Mouse (Mus musculus): ENCODE measurements around the gene Eef1akmt1. TPM values are rescaled to one million over a fixed set of nuclear protein-coding genes. Genes with fewer than 3 reads are reported as not detected.

Eef1akmt1 gene
- total and polyA plus RNA-seq, 3 experiments, result 32.4 to 34.0 (median 33.8) TPM

DNA sequence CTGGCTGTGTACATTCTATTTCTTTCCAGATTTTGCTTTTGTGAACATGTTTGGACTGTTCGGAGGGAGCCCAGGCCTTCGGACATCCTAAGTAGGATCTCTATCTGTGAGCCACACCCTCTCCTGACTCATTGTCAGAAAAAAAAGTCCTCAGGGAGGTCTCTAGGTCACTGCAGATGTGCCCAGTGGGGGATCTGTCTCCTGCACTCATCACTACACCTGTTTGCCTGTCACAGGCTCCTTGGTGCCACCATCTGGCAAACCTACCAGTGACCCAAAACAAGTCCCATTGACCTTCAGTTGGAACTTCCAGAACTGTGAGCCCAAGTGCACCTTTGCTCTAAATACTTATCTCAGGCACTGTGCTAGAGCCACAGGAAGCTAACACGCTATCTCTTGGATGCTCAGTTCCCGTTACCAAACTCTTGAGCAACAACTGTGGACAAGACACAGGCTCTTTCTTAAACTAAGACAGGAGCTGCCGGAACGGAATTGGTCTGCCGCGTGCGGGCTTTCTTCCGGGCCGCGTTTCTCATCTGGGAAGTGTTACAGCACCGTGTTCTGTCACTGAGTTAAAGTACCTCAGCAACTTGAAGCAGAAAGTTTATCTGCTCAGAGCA lies 27.9 kb downstream of the Eef1akmt1 start:
- Histone ChIP-seq H3K27me3 (ENCODE audit: control insufficient read depth, insufficient read depth, low read length) (no peaks in the 10 kb centered on the region), H3K36me3 (ENCODE audit: control insufficient read depth, insufficient read depth, low read length) (no peaks in the 10 kb centered on the region), H3K4me1 (ENCODE audit: control insufficient read depth, insufficient read depth, low read length) (peaks cover 1% of the 10 kb centered on the region), H3K79me2 (replicated peaks; ENCODE audit: control insufficient read depth, insufficient read depth, low read length) (no peaks in the 10 kb centered on the region), H3K4me3 (no peak overlapping the region), H3K27ac (no peak overlapping the region), H3K9ac (ENCODE audit: low read depth, low read length) (no peak overlapping the region)
- intact Hi-C loops (cut with DNase I), result no loop called here
- WGBS, result 80% methylated on average over 13 of the region's 13 CpGs
- TF ChIP-seq POLR2A (IDR thresholded peaks at IDR 0.05; ENCODE audit: insufficient read depth, low read depth, low read length) (no peak), EP300 (IDR thresholded peaks at IDR 0.05; ENCODE audit: insufficient read depth, low read depth, low read length) (no peak), CTCF (IDR thresholded peaks at IDR 0.05) (no peak)
- DNase-seq, result no peak

DNA sequence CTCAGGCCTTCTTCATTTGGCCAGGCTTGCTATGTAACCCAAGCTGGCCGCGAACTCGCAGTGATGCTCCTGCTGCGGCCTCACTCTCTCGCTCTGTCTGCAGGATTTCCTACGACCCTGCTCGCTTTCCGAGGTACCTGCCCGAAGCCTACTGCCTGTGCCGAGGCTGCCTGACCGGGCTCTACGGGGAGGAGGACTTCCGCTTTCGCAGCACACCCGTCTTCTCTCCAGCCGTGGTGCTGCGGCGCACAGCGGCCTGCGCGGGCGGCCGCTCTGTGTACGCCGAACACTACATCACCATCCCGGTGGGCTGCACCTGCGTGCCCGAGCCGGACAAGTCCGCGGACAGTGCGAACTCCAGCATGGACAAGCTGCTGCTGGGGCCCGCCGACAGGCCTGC lies 29.2 kb downstream of the Eef1akmt1 start:
- Histone ChIP-seq H3K4me1 (ENCODE audit: control insufficient read depth, insufficient read depth, low read length) (peaks cover 8% of the 10 kb centered on the region), H3K4me3 (no peak overlapping the region), H3K79me2 (replicated peaks; ENCODE audit: control insufficient read depth, insufficient read depth, low read length) (no peaks in the 10 kb centered on the region), H3K9ac (ENCODE audit: low read depth, low read length) (no peak overlapping the region; the same call in 1 of the 2 replicates), H3K27ac (no peak overlapping the region), H3K36me3 (ENCODE audit: control insufficient read depth, insufficient read depth, low read length) (no peaks in the 10 kb centered on the region), H3K27me3 (ENCODE audit: control insufficient read depth, insufficient read depth, low read length) (no peaks in the 10 kb centered on the region)
- DNase-seq, result peak in 1 of 2 experiments; percentile 11
- intact Hi-C loops (cut with DNase I), result no loop called here
- 68% methylated on average over 34 of the region's 34 CpGs for WGBS
- TF ChIP-seq CTCF (IDR thresholded peaks at IDR 0.05), result no peak
- no peak for TF ChIP-seq POLR2A (IDR thresholded peaks at IDR 0.05; ENCODE audit: insufficient read depth, low read depth, low read length)
- TF ChIP-seq EP300 (IDR thresholded peaks at IDR 0.05; ENCODE audit: insufficient read depth, low read depth, low read length), result no peak

DNA sequence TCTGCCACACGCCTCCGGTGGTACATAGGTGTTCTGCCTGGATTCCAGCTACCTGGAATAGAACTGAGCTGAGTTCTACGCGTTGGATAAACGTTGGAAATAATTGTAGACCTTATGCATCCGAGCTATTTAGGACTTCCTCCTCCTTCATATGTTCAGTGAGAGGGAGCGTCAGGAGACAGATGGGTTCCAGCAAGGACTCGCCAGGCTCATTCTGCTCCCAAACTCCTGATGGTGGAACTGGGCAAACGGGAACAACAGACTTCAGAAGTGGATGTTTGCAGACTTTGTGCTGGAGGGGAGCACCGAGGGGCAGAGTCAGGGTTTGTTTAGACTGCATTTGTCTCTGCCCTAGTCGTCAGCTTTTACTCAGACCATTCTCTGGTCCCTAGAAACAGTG lies 30.7 kb downstream of the Eef1akmt1 start:
- H3K36me3 ChIP-seq (ENCODE audit: control insufficient read depth, insufficient read depth, low read length), result no peaks in the 10 kb centered on the region
- H3K4me1 ChIP-seq (ENCODE audit: control insufficient read depth, insufficient read depth, low read length), result peaks cover 17% of the 10 kb centered on the region
- H3K27me3 ChIP-seq (ENCODE audit: control insufficient read depth, insufficient read depth, low read length), result no peaks in the 10 kb centered on the region
- intact Hi-C loops (cut with DNase I), result loop anchor here (2.0 kb wide), 1 partner anchor 68 kb away; no protein-coding TSS in a partner anchor
- DNase-seq, result no peak
- H3K27ac ChIP-seq, result no peak overlapping the region
- 85% methylated on average over 11 of the region's 11 CpGs for WGBS
- TF ChIP-seq EP300 (IDR thresholded peaks at IDR 0.05; ENCODE audit: insufficient read depth, low read depth, low read length) (no peak), CTCF (IDR thresholded peaks at IDR 0.05) (no peak), POLR2A (IDR thresholded peaks at IDR 0.05; ENCODE audit: insufficient read depth, low read depth, low read length) (no peak)
- no peak overlapping the region for H3K4me3 ChIP-seq
- no peak overlapping the region for H3K9ac ChIP-seq (ENCODE audit: low read depth, low read length)
- H3K79me2 ChIP-seq (replicated peaks; ENCODE audit: control insufficient read depth, insufficient read depth, low read length), result no peaks in the 10 kb centered on the region

DNA sequence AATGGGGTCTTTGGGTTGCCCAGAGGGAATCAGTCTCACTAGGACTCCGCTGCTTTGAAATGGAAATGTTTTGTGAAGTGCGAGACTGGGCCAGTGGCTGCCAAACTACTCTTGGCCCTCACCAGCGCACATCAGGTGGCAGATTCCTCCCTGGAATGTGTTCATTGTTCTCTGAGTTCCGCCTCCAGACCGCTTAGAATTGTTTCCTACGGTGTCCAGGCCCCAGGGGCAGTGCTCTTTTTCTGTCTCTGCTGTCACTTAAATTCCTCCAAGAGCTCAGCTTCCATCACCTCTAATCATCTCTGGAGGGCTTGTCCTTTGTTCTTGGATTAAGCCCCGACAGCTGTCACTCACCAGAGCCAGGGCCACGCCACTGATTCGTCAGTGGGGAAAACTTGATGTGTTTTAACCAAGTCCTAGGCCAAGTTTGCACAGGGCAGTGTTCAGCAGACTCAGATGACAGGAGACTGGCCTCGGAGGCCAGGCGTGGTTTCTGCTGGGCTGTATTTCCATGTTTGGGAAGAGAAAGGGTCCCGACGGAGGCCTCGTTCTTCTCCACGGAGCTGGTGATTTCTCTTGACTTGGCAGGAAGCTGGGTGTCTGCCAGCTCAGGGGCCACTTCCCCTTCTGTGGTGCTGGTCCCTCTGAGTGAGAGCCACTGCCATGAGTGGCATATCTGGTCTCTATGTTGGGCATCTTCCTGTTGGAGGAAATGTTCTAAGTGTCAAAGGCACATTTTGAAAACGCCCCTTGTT lies 34.0 kb downstream of the Eef1akmt1 start:
- Histone ChIP-seq H3K4me3 (no peak overlapping the region), H3K4me1 (ENCODE audit: control insufficient read depth, insufficient read depth, low read length) (peaks cover 26% of the 10 kb centered on the region)

DNA sequence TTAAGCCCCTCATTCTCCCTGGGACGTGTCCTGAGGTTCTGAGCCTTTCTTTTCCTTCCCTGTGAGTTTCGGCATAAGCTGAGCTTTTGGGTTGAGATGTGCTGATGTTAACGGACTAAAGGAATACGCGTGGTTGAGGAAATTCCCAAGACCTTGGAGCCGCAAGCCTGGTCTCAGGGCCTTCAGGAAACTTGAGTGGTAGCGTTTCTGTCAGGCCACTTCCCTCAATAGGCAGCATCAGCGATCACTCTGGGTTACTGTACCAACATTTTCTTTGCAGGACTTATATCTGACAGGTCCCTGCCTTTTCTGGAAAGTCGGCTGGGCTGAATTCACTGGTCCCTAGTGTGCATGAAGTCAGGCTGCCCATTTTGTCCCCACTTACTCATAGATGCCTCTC lies 34.6 kb downstream of the Eef1akmt1 start:
- Histone ChIP-seq H3K4me3 (no peak overlapping the region), H3K9ac (ENCODE audit: low read depth, low read length) (no peak overlapping the region), H3K79me2 (replicated peaks; ENCODE audit: control insufficient read depth, insufficient read depth, low read length) (no peaks in the 10 kb centered on the region), H3K36me3 (ENCODE audit: control insufficient read depth, insufficient read depth, low read length) (no peaks in the 10 kb centered on the region), H3K27me3 (ENCODE audit: control insufficient read depth, insufficient read depth, low read length) (no peaks in the 10 kb centered on the region), H3K4me1 (ENCODE audit: control insufficient read depth, insufficient read depth, low read length) (peaks cover 26% of the 10 kb centered on the region), H3K27ac (peak overlapping the region; percentile 51)
- intact Hi-C loops (cut with DNase I), result no loop called here
- TF ChIP-seq CTCF (IDR thresholded peaks at IDR 0.05), result no peak
- no peak for TF ChIP-seq EP300 (IDR thresholded peaks at IDR 0.05; ENCODE audit: insufficient read depth, low read depth, low read length)
- no peak for TF ChIP-seq POLR2A (IDR thresholded peaks at IDR 0.05; ENCODE audit: insufficient read depth, low read depth, low read length)
- WGBS, result 60% methylated on average over 9 of the region's 9 CpGs
- DNase-seq, result no peak

More for the DNA sequence above, 34.0 kb downstream of the Eef1akmt1 start:
- no peaks in the 10 kb centered on the region for H3K27me3 ChIP-seq (ENCODE audit: control insufficient read depth, insufficient read depth, low read length)
- intact Hi-C loops (cut with DNase I), result no loop called here
- no peaks in the 10 kb centered on the region for H3K79me2 ChIP-seq (replicated peaks; ENCODE audit: control insufficient read depth, insufficient read depth, low read length)
- H3K27ac ChIP-seq, result peak overlapping the region; percentile 51
- no peaks in the 10 kb centered on the region for H3K36me3 ChIP-seq (ENCODE audit: control insufficient read depth, insufficient read depth, low read length)
- no peak overlapping the region for H3K9ac ChIP-seq (ENCODE audit: low read depth, low read length)
- no peak for TF ChIP-seq POLR2A (IDR thresholded peaks at IDR 0.05; ENCODE audit: insufficient read depth, low read depth, low read length)
- TF ChIP-seq CTCF (IDR thresholded peaks at IDR 0.05), result no peak
- peak; percentile 43; the same call in 1 of the 2 replicates for TF ChIP-seq EP300 (IDR thresholded peaks at IDR 0.05; ENCODE audit: insufficient read depth, low read depth, low read length)
- DNase-seq, result peak; percentile 27 to 33
- WGBS, result 15% methylated on average over 16 of the region's 16 CpGs

DNA sequence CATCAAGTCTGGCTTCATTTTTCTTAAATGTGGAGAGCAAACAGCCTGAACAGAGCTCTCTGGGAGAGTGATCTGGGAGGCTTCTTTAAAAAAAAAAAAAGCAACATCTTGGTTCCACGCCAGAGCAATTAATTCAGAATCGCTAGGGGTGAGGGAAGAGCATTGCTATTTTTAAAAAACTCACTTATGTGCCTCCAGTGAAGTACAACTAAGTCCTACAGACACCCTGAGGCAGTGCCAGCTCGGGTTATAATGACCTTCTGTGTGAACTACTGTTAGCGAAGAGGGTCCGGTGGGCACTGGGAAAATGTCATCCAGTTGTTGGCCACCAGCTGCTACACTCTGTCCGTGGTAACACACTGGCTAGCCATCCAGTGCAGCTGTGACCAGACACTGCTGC lies 35.8 kb downstream of the Eef1akmt1 start:
- Histone ChIP-seq H3K9ac (ENCODE audit: low read depth, low read length) (peak overlapping the region; percentile 32; the same call in 1 of the 2 replicates), H3K4me1 (ENCODE audit: control insufficient read depth, insufficient read depth, low read length) (peaks cover 26% of the 10 kb centered on the region), H3K27ac (peak overlapping the region; percentile 79), H3K27me3 (ENCODE audit: control insufficient read depth, insufficient read depth, low read length) (no peaks in the 10 kb centered on the region), H3K79me2 (replicated peaks; ENCODE audit: control insufficient read depth, insufficient read depth, low read length) (no peaks in the 10 kb centered on the region), H3K36me3 (ENCODE audit: control insufficient read depth, insufficient read depth, low read length) (no peaks in the 10 kb centered on the region), H3K4me3 (no peak overlapping the region)
- TF ChIP-seq CTCF (IDR thresholded peaks at IDR 0.05), result no peak
- no peak for TF ChIP-seq POLR2A (IDR thresholded peaks at IDR 0.05; ENCODE audit: insufficient read depth, low read depth, low read length)
- intact Hi-C loops (cut with DNase I), result loop anchor here (2.0 kb wide), 1 partner anchor 35 kb away; the partner anchor contains the start of gene Eef1akmt1
- peak; percentile 35 to 52 for DNase-seq
- WGBS, result 18% methylated on average over 6 of the region's 6 CpGs

Data from heart, adult 2 months (tissue).